ENCODE assay signal across 8 mouse cellular contexts in genomic region chr3:101605291-101605690, GRCm38 (mm10). TPM values are rescaled to one million over a fixed set of nuclear protein-coding genes. Genes with fewer than 3 reads are reported as not detected.
DNase-seq lines count a peak whose midpoint lies in the region; ATAC-seq lines count a peak whose summit lies in the region.

No protein-coding gene starts in this region.

- peak overlapping the region; percentile 97; the same call in 1 of the 2 replicates for H3K27ac ChIP-seq in kidney, embryonic 14.5 days (ENCODE audit: low read depth, low read length)
- H3K27ac ChIP-seq in embryonic facial prominence, embryonic 10.5 days (replicated peaks) = peak overlapping the region; percentile 99
- peak overlapping the region; percentile 96 for H3K27ac ChIP-seq in hindbrain, embryonic 12.5 days
- H3K27ac ChIP-seq in midbrain, embryonic 12.5 days (replicated peaks) = no peak overlapping the region

- 16% methylated on average over 5 of the region's 5 CpGs for WGBS in kidney, embryonic 14.5 days
- 16% methylated on average over 5 of the region's 5 CpGs for WGBS in embryonic facial prominence, embryonic 10.5 days
- WGBS in hindbrain, embryonic 12.5 days = 20% methylated on average over 5 of the region's 5 CpGs
- 18% methylated on average over 5 of the region's 5 CpGs for WGBS in midbrain, embryonic 12.5 days

- H3K27me3 ChIP-seq in kidney, embryonic 14.5 days (ENCODE audit: control insufficient read depth, insufficient read depth, low read length) = no peaks in the 10 kb centered on the region
- H3K27me3 ChIP-seq in embryonic facial prominence, embryonic 10.5 days (replicated peaks; ENCODE audit: low read depth, poor library complexity, severe bottlenecking) = peaks cover 16% of the 10 kb centered on the region
- no peaks in the 10 kb centered on the region for H3K27me3 ChIP-seq in hindbrain, embryonic 12.5 days
- peaks cover 16% of the 10 kb centered on the region for H3K27me3 ChIP-seq in midbrain, embryonic 12.5 days

- H3K4me3 ChIP-seq in kidney, embryonic 14.5 days (ENCODE audit: low read length) = peak overlapping the region; percentile 82
- peak overlapping the region; percentile 92 for H3K4me3 ChIP-seq in embryonic facial prominence, embryonic 10.5 days
- H3K4me3 ChIP-seq in hindbrain, embryonic 12.5 days = peak overlapping the region; percentile 85
- H3K4me3 ChIP-seq in midbrain, embryonic 12.5 days = peak overlapping the region; percentile 87

- DNase-seq in kidney, postnatal 14 days = no peak
- peak; percentile 25 for DNase-seq in embryonic facial prominence, embryonic 10.5 days (ENCODE audit: low spot score)
- DNase-seq in right cerebral cortex, postnatal 25 days = no peak
- no peak for DNase-seq in layer of hippocampus, adult 9-10 months (ENCODE audit: low spot score)
- no peak for DNase-seq in layer of hippocampus, postnatal 14 days (ENCODE audit: low spot score in 2 of 2)

- H3K9ac ChIP-seq in kidney, embryonic 14.5 days (ENCODE audit: low read depth, low read length) = peak overlapping the region; percentile 97; the same call in 1 of the 2 replicates
- H3K9ac ChIP-seq in hindbrain, embryonic 12.5 days = peak overlapping the region; percentile 91; the same call in 1 of the 2 replicates
- H3K9ac ChIP-seq in midbrain, embryonic 12.5 days (replicated peaks) = no peak overlapping the region

- peaks cover 31% of the 10 kb centered on the region for H3K4me1 ChIP-seq in kidney, embryonic 14.5 days (ENCODE audit: control insufficient read depth, insufficient read depth, low read length)
- peaks cover 51% of the 10 kb centered on the region for H3K4me1 ChIP-seq in embryonic facial prominence, embryonic 10.5 days
- peaks cover 34% of the 10 kb centered on the region for H3K4me1 ChIP-seq in hindbrain, embryonic 12.5 days
- H3K4me1 ChIP-seq in midbrain, embryonic 12.5 days = peaks cover 31% of the 10 kb centered on the region

- H3K36me3 ChIP-seq in kidney, embryonic 14.5 days (ENCODE audit: control insufficient read depth, insufficient read depth, low read length) = no peaks in the 10 kb centered on the region
- H3K36me3 ChIP-seq in embryonic facial prominence, embryonic 10.5 days (replicated peaks) = no peaks in the 10 kb centered on the region
- H3K36me3 ChIP-seq in hindbrain, embryonic 12.5 days = no peaks in the 10 kb centered on the region
- H3K36me3 ChIP-seq in midbrain, embryonic 12.5 days = no peaks in the 10 kb centered on the region

- peak overlapping the region; percentile 62 for H3K4me2 ChIP-seq in kidney, embryonic 14.5 days (replicated peaks; ENCODE audit: low read depth, low read length)
- peak overlapping the region; percentile 63 for H3K4me2 ChIP-seq in hindbrain, embryonic 12.5 days (replicated peaks)
- H3K4me2 ChIP-seq in midbrain, embryonic 12.5 days (replicated peaks) = peak overlapping the region; percentile 75

- H3K9me3 ChIP-seq in kidney, embryonic 14.5 days (ENCODE audit: control insufficient read depth, low read length) = no peaks in the 10 kb centered on the region
- no peaks in the 10 kb centered on the region for H3K9me3 ChIP-seq in embryonic facial prominence, embryonic 10.5 days
- no peaks in the 10 kb centered on the region for H3K9me3 ChIP-seq in hindbrain, embryonic 12.5 days (replicated peaks)
- no peaks in the 10 kb centered on the region for H3K9me3 ChIP-seq in midbrain, embryonic 12.5 days

- no peak for ATAC-seq in kidney, embryonic 14.5 days (ENCODE audit: low FRiP score, low TSS enrichment)
- ATAC-seq in hindbrain, embryonic 12.5 days (ENCODE audit: low FRiP score) = no peak
- no peak for ATAC-seq in midbrain, embryonic 12.5 days (ENCODE audit: low FRiP score, low read depth)

RNA-seq across cellular contexts. Expression of gene Atp1a1, which starts 0.8 kb away (rescaled TPM):
- 166 and 280 TPM in 2 replicates for polyA plus RNA-seq in kidney, embryonic 14.5 days (2014; fragmentation: Nextera tagmentation; extraction: Ambion mirVana)
- polyA plus RNA-seq in embryonic facial prominence, embryonic 10.5 days (2016; fragmentation: Nextera tagmentation; extraction: Ambion mirVana) = 38.4 and 45.5 TPM in 2 replicates
- 62.9 and 63.0 TPM in 2 replicates for polyA plus RNA-seq in hindbrain, embryonic 12.5 days (2016; fragmentation: Nextera tagmentation; extraction: Ambion mirVana)
- polyA plus RNA-seq in midbrain, embryonic 12.5 days (2016; fragmentation: Nextera tagmentation; extraction: Ambion mirVana) = 46.3 and 50.9 TPM in 2 replicates
- total RNA-seq in layer of hippocampus, postnatal 14 days (2021) = 100 to 1,000 TPM; 455 to 471 TPM
